Mouse (Mus musculus) hindbrain, embryonic 16.5 days (tissue): ENCODE measurements around the gene N4bp1. TPM values are rescaled to one million over a fixed set of nuclear protein-coding genes. Genes with fewer than 3 reads are reported as not detected.

ENCODE experiments used
- ATAC-seq: fragments of 200-750 bp; cut with Nextera tagmentation; 2 replicates; pipeline ENCODE4 v1.8.0; 2017; ENCODE audit warnings: moderate TSS enrichment, moderate library complexity
- H3K27ac ChIP-seq: fragments of 300-500 bp; sonication (generic); 2 replicates; pipeline ENCODE4 v1.5.1; 2014; ENCODE audit warnings: low read depth, mild to moderate bottlenecking, control low read depth, low read length, moderate library complexity
- H3K27me3 ChIP-seq: fragments of 300-500 bp; sonication (generic); replicated peaks from 2 replicates; pipeline ENCODE4 v1.6.1; 2014; ENCODE audit warnings: low read length; ENCODE audit not compliant: control insufficient read depth, insufficient read depth
- H3K36me3 ChIP-seq: fragments of 300-500 bp; sonication (generic); 2 replicates; pipeline ENCODE4 v1.6.1; 2014; ENCODE audit warnings: mild to moderate bottlenecking, low read length, moderate library complexity, mixed read lengths; ENCODE audit not compliant: control insufficient read depth, insufficient read depth
- H3K4me1 ChIP-seq: fragments of 300-500 bp; sonication (generic); 2 replicates; pipeline ENCODE4 v1.6.1; 2014; ENCODE audit warnings: low read depth, low read length; ENCODE audit not compliant: control insufficient read depth, insufficient read depth
- H3K4me2 ChIP-seq: fragments of 300-500 bp; sonication (generic); 2 replicates; pipeline ENCODE4 v1.6.1; 2014; ENCODE audit warnings: mild to moderate bottlenecking, low read length, control low read depth, moderate library complexity
- H3K4me3 ChIP-seq: fragments of 300-500 bp; sonication (generic); 2 replicates; pipeline ENCODE4 v1.5.1; 2014; ENCODE audit warnings: mild to moderate bottlenecking, low read length, control low read depth, moderate library complexity
- H3K9ac ChIP-seq: fragments of 300-500 bp; sonication (generic); 2 replicates; pipeline ENCODE4 v1.6.1; 2014; ENCODE audit warnings: low read depth, mild to moderate bottlenecking, control low read depth, low read length, moderate library complexity
- H3K9me3 ChIP-seq: fragments of 300-500 bp; sonication (generic); 2 replicates; pipeline ENCODE4 v1.6.1; 2014; ENCODE audit warnings: mild to moderate bottlenecking, low read length, moderate library complexity; ENCODE audit not compliant: control insufficient read depth
- WGBS: fragments of 180-500 bp; shearing (Covaris S2); extraction: QIAGEN DNeasy Blood & Tissue Kit; methylation state at CpG from one replicate; pipeline ENCODE4 v1.1.7; 2014; 5-methylcytosine and 5-hydroxymethylcytosine counted together
- polyA plus RNA-seq: library from polyadenylated mRNA; unstranded; fragments of >200 nt; fragmentation: Nextera tagmentation; extraction: Ambion mirVana; gene quantifications from 2 replicates; pipeline ENCODE4 v1.2.1, GENCODE M21; 2015

The N4bp1 gene
- polyA plus RNA-seq, 1 experiment from 2014 or later, result 7.7 TPM

DNA sequence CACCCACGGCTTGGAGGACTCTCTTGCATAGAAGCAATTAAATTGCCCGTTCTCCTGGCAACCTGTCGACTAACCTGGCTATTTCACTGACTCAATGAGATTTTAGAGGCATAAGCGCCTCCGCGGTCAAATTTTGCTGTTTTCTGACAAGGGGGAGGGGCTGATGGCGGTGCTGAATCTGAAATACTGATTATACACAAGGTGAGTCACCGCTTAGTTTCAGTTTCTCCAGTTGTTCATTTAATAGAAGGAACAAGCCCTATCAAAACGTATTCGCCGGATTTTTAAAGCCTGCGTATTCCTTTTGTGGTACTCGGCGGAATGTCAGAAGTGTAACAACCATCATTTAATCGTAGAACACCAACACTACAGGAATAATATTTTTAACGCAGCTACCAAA, 991 bp downstream of the N4bp1 start:
- no peak for ATAC-seq
- Histone ChIP-seq H3K9ac (peak overlapping the region; percentile 83), H3K4me3 (peak overlapping the region; percentile 88), H3K27ac (peak overlapping the region; percentile 97), H3K4me2 (peak overlapping the region; percentile 98), H3K36me3 (peaks cover 2% of the 10 kb centered on the region; the same call in 1 of the 2 replicates), H3K9me3 (no peaks in the 10 kb centered on the region), H3K27me3 (no peaks in the 10 kb centered on the region), H3K4me1 (peaks cover 20% of the 10 kb centered on the region)
- WGBS, result 1% methylated on average over 16 of the region's 16 CpGs

DNA sequence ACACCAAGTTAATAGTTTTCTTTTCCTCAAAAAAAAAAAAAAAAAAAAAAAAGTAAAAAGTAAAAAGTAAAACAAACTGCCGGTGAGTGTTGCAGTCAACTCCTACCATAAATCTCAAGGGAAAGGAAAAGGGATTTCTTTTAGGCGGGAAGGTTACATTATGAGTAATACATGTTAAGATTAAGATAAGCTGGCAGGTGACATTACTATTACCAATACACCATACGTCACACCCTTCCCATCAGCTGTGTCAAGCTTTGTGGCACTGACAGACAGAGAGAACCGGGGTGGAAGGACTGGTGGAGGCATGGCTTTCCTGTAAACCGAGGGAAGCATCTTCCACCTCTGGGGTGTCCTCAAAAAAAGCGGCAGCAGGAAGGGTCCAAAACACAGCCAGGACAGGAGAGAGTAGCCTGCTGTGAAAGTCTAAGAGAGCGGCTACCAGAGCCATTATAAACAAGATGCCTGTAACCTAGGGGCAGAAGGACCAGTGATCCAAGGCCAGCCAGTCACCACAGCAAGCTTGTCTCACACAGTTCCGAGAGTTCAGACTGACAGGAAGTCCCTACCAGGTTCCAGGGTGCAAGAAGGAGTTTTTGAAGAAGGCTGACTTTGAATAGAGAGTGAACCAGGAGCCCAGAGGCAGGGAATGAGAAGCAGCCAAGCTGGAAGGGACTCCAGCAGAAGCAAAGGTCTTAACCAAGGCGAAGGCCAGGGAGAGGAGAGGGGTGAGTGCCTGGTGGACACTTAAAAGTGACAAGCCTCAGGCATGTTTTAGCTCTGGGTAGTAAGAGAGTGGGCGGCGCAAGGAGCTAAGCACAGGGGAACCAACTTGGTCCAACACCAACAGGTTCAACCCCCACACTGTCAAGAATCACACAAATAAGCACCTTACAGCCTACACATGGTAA, 2.2 kb downstream of the N4bp1 start:
- ATAC-seq, result no peak
- Histone ChIP-seq H3K36me3 (peaks cover 2% of the 10 kb centered on the region; the same call in 1 of the 2 replicates), H3K4me1 (peaks cover 20% of the 10 kb centered on the region), H3K27me3 (no peaks in the 10 kb centered on the region), H3K27ac (no peak overlapping the region), H3K4me3 (peak overlapping the region; percentile 88), H3K4me2 (peak overlapping the region; percentile 98), H3K9ac (peak overlapping the region; percentile 7), H3K9me3 (no peaks in the 10 kb centered on the region)
- WGBS, result 76% methylated on average over 11 of the region's 11 CpGs

DNA sequence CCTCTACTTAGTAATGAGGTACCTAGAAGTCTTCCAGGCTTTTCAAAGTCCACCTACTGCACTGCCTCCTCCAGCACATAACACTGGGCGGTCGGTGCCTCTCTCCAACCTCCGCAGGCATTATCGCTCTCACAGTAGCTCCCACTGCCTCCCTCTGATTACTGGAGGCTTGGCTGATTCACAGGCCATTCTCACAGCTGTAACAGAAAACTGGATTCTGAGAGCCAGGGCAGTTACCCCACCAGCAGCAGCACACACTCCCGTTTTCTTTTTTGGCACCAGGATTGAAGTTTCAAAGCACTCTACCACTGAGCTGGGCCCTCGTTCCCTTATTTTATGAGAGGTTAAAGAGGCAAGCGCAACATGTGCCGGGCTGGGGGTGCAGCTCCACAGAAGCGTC, 3.1 kb downstream of the N4bp1 start:
- H3K27ac ChIP-seq, result no peak overlapping the region
- peaks cover 2% of the 10 kb centered on the region; the same call in 1 of the 2 replicates for H3K36me3 ChIP-seq
- no peak overlapping the region for H3K4me3 ChIP-seq
- no peak for ATAC-seq
- H3K4me2 ChIP-seq, result no peak overlapping the region
- no peaks in the 10 kb centered on the region for H3K9me3 ChIP-seq
- H3K9ac ChIP-seq, result no peak overlapping the region
- peaks cover 20% of the 10 kb centered on the region for H3K4me1 ChIP-seq
- no peaks in the 10 kb centered on the region for H3K27me3 ChIP-seq
- 88% methylated on average over 9 of the region's 9 CpGs for WGBS

DNA sequence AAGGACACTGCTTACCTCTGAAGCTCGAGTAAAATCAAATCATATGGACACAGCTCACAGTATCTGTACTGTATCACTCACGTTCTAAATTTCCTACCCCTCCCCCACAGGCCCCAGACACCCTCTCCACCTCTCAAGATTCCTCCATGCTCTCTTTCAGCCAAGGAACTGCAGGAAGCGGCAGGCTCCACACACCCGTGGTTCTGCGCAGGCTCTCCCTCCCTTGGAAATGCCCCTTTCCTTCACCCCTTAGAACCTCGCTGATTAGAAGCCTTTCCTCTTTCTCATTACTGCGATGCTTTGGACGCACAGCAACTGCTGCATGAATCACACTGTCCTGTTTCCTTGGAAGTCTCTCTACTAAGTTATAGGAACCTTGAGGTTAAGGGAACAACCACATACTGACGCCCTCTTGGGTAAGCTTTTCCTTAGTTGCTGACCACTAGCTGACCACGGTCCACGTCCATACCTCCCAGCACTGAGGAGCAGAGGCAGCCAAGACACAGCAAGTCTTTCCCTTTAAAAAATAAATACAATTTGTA, 3.9 kb downstream of the N4bp1 start:
- H3K4me1 ChIP-seq, result peaks cover 20% of the 10 kb centered on the region
- no peak overlapping the region for H3K4me2 ChIP-seq
- H3K9ac ChIP-seq, result no peak overlapping the region
- H3K27ac ChIP-seq, result no peak overlapping the region
- peaks cover 2% of the 10 kb centered on the region; the same call in 1 of the 2 replicates for H3K36me3 ChIP-seq
- no peaks in the 10 kb centered on the region for H3K9me3 ChIP-seq
- no peaks in the 10 kb centered on the region for H3K27me3 ChIP-seq
- 84% methylated on average over 11 of the region's 11 CpGs for WGBS
- no peak overlapping the region for H3K4me3 ChIP-seq
- ATAC-seq, result no peak

DNA sequence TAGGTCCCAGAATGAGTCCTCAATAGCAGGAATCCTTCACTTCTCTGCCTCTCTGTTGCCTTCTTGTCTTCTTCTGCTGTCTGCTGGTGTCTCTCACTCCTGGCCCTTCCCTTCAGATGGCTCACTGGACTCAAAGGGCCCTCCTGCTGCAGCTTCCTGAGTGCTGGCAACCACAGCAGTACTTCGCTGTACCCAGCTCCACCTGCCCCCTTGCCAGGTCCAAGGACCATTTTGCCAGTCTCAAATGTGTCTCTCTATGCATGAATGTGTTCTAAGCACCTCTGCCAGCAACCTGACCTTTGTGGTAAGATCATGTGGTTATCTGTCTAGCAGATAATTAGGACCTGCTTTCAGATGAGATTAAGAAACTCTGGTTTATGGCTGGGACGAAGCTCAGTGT, 8.2 kb downstream of the N4bp1 start:
- Histone ChIP-seq H3K4me1 (peaks cover 12% of the 10 kb centered on the region), H3K4me3 (no peak overlapping the region), H3K27ac (no peak overlapping the region), H3K9me3 (no peaks in the 10 kb centered on the region), H3K9ac (no peak overlapping the region), H3K36me3 (peaks cover 2% of the 10 kb centered on the region; the same call in 1 of the 2 replicates), H3K27me3 (no peaks in the 10 kb centered on the region), H3K4me2 (no peak overlapping the region)
- 87% methylated on average over 2 of the region's 2 CpGs for whole genome bisulfite sequencing
- ATAC-seq, result no peak

DNA sequence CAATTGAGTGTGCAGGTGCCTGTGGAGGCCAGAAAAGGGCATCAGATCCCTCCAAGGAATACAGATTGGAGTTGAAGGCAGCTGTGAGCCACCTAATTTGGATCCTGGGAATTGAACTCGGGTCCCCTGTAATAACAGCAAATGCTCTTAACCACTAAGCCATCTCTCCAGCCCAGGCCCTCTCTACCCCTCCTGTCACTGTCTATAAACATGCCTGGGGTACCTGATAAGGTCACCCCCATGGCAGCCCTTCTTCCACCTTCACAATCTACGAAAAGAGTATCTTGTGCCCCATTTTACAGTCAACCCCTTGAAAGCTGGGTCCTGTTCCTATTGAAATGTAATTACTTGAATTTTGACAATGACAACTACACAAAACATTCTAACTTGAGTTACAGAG, 11.0 kb downstream of the N4bp1 start:
- Histone ChIP-seq H3K9me3 (no peaks in the 10 kb centered on the region), H3K4me1 (peaks cover 14% of the 10 kb centered on the region), H3K27ac (no peak overlapping the region), H3K27me3 (no peaks in the 10 kb centered on the region), H3K9ac (no peak overlapping the region), H3K4me3 (no peak overlapping the region), H3K36me3 (no peaks in the 10 kb centered on the region), H3K4me2 (no peak overlapping the region)
- 95% methylated on average over 2 of the region's 2 CpGs for WGBS
- ATAC-seq, result no peak

DNA sequence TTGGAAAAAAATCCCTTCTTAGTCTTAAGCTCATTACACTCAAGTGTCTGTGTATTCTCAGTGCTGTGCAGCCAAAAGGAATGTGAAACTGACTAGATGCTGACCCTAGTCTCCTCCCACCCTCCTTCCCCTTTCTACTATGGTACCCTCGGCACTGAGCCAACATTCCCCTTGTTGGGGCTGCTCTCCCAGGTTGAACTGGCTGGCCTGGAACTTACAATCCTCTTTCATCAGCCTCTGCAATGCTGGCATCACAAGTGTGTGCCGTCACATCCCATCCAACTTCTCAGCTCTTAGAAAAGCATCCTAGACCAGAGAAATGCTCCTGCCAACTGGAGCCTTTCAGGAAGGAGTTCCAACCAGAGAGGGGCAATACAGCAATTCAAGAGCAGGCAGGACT, 11.9 kb downstream of the N4bp1 start:
- Histone ChIP-seq H3K27ac (no peak overlapping the region), H3K9ac (no peak overlapping the region), H3K36me3 (no peaks in the 10 kb centered on the region), H3K9me3 (no peaks in the 10 kb centered on the region), H3K4me2 (no peak overlapping the region), H3K27me3 (no peaks in the 10 kb centered on the region), H3K4me3 (no peak overlapping the region), H3K4me1 (peaks cover 14% of the 10 kb centered on the region)
- WGBS, result 70% methylated on average over 2 of the region's 2 CpGs
- peak; percentile 77 for ATAC-seq

DNA sequence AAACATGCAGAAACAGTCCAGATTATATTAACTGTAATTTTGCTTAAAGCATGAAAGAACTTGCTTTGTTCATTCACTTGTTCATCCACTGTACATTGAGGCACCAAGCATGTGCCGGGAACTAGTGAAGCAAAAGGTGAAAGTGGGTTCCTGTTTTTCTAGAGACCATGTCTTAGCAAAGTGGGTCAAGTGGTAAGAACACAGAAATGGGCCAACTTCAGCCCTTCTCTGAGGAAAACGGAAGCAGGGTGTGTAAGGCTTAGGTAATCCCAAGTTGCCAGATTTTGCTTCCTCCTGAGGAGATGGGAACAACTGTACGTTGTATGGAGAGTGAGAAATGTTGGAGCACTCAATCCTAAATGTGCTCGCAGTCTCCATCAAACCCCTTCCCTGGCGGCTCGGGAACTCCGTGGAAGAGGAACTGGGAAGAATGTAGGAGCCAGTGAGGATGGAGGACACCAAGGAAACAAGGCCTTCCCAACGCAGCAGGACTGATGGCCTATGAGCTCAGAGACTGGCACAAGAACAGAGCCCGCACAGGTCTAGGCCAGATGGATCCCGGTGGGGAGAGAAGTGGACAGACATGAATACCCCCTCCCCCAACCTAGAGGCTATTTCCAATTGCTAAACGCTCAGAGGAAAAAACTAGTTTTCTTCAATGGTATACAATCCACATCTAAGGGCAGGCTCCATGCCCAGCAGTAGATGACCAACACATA, 12.8 kb downstream of the N4bp1 start:
- Histone ChIP-seq H3K4me1 (peaks cover 14% of the 10 kb centered on the region), H3K27ac (no peak overlapping the region), H3K27me3 (no peaks in the 10 kb centered on the region), H3K36me3 (no peaks in the 10 kb centered on the region), H3K4me2 (no peak overlapping the region), H3K4me3 (no peak overlapping the region), H3K9ac (no peak overlapping the region), H3K9me3 (no peaks in the 10 kb centered on the region)
- ATAC-seq, result no peak
- 94% methylated on average over 11 of the region's 11 CpGs for WGBS

DNA sequence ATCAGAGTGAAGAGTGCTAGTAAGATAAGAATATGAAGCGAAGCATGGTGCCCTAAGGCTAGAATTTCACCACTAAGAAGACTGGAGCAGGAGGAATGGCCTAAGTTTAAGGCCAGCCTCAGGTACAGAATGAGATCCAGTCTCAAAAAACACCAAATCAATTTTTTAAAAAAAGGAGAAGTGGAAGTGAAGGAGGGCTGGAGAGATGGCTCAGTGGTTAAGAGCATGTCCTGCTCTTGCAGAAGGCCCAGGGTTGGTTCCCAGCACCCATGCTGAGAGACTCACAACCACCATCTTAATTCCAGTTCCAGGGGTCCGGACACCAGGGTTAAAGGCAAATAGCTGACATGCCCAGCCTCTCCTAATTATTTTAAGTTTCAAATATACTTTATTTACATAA, 13.6 kb downstream of the N4bp1 start:
- Histone ChIP-seq H3K4me3 (no peak overlapping the region), H3K27ac (no peak overlapping the region), H3K36me3 (no peaks in the 10 kb centered on the region), H3K4me2 (no peak overlapping the region), H3K4me1 (peaks cover 14% of the 10 kb centered on the region), H3K9me3 (no peaks in the 10 kb centered on the region), H3K27me3 (no peaks in the 10 kb centered on the region), H3K9ac (no peak overlapping the region)
- no peak for ATAC-seq
- 95% methylated on average over 2 of the region's 2 CpGs for WGBS
